Mouse (Mus musculus) kidney, embryonic 15.5 days (tissue): Measurements from ENCODE around the gene Adamtsl5. TPM values are rescaled to one million over a fixed set of nuclear protein-coding genes. Genes with fewer than 3 reads are reported as not detected.

Experiments
- ATAC-seq: fragments of 200-750 bp; cut with Nextera tagmentation; replicated peaks from 2 replicates; pipeline ENCODE4 v1.8.0; 2017; ENCODE audit warnings: moderate TSS enrichment; ENCODE audit not compliant: low FRiP score
- H3K27ac ChIP-seq: fragments of 300-500 bp; sonication (generic); 2 replicates; pipeline ENCODE4 v1.5.1; 2015; ENCODE audit warnings: mild to moderate bottlenecking, inconsistent platforms
- H3K27me3 ChIP-seq: fragments of 300-500 bp; sonication (generic); 2 replicates; pipeline ENCODE4 v1.6.1; 2015; ENCODE audit warnings: inconsistent platforms
- H3K36me3 ChIP-seq: fragments of 300-500 bp; sonication (generic); 2 replicates; pipeline ENCODE4 v1.6.1; 2015; ENCODE audit warnings: inconsistent platforms
- H3K4me1 ChIP-seq: fragments of 300-500 bp; sonication (generic); 2 replicates; pipeline ENCODE4 v1.6.1; 2015; ENCODE audit warnings: inconsistent platforms
- H3K4me2 ChIP-seq: fragments of 300-500 bp; sonication (generic); 2 replicates; pipeline ENCODE4 v1.6.1; 2015; ENCODE audit warnings: moderate library complexity, mild to moderate bottlenecking, inconsistent platforms
- H3K4me3 ChIP-seq: fragments of 300-500 bp; sonication (generic); replicated peaks from 2 replicates; pipeline ENCODE4 v1.5.1; 2015; ENCODE audit warnings: mild to moderate bottlenecking, inconsistent platforms
- H3K9ac ChIP-seq: fragments of 300-500 bp; sonication (generic); 2 replicates; pipeline ENCODE4 v1.6.1; 2015; ENCODE audit warnings: mild to moderate bottlenecking, inconsistent platforms
- H3K9me3 ChIP-seq: fragments of 300-500 bp; sonication (generic); replicated peaks from 2 replicates; pipeline ENCODE4 v1.6.1; 2016; ENCODE audit warnings: inconsistent platforms
- WGBS: fragments of 180-500 bp; shearing (Covaris S2); methylation state at CpG from one replicate; pipeline ENCODE4 v1.1.7; 2015; ENCODE audit warnings: mixed read lengths; 5-methylcytosine and 5-hydroxymethylcytosine counted together
- polyA plus RNA-seq: library from polyadenylated mRNA; unstranded; fragments of >200 nt; fragmentation: Nextera tagmentation; extraction: Ambion mirVana; gene quantifications from 2 replicates; pipeline ENCODE4 v1.2.1, GENCODE M21; 2015

Gene Adamtsl5
- polyA plus RNA-seq, 1 experiment from 2014 or later = 5.2 TPM

DNA sequence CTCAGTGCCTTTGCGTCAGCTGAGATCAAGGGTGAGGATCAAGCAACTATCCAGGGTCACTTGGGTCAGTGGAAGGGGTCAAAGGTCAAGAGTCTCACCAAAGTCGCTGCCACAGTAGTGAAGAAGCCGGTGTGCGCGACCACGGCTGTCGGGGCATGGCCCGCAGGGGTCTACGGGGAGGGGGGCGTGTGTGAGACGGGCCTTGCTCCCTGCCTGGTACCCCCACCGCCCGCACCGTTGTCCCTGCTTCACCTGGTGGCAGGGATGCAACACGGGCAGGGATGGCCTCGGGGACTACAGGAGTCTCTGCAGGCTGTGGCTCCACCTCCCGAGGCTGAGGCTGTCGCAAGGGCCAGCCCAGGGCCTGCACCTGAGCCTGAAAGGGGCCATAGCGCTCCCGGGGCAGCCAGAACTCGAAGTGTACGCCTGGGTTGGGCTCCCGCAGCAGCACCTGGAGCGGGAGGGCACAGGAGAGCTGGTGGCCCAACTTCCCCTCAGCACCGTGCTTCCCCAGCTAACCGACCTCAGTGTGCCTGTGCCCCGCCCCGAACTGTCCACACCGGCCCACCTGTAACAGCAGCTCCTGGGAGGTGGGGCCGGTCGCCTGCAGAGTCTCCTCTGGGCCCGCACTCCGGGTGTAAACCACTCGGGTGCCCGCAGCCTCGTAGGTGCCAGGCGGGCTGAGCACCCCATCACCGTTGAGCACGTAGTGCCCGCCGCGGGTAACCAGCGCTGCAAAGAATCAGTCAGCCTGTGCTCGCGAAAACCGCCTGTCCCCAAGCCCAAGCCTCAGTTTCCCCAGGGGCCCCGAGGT is 6.5 kb downstream of the Adamtsl5 start:
- Histone ChIP-seq H3K9me3 (no peaks in the 10 kb centered on the region), H3K4me1 (peaks cover 52% of the 10 kb centered on the region), H3K4me3 (peak overlapping the region; percentile 37), H3K9ac (no peak overlapping the region), H3K27me3 (peaks cover 74% of the 10 kb centered on the region), H3K27ac (no peak overlapping the region), H3K36me3 (no peaks in the 10 kb centered on the region), H3K4me2 (peak overlapping the region; percentile 63)
- WGBS = 4% methylated on average over 47 of the region's 47 CpGs
- no peak for ATAC-seq

DNA sequence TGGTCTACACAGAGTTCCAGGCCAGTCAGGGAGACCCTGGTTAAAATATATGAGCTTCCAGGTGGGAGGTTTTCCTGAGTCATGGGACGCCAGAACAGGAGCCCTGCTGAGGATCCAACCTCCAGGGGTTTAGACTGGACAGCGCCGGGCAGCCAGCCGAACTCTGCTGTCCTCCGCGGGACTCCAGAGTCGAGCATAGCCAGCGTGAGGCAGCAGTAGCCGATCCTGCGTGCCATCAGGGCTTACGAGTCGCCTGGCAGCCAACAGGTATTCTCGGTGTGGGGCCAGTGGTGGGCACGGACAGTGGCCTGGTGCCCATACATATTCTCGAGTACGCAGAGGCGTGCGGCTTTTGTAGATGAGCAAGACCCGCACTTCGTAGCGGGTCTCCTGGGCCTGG is 7.2 kb downstream of the Adamtsl5 start:
- H3K4me1 ChIP-seq = peaks cover 52% of the 10 kb centered on the region
- 15% methylated on average over 21 of the region's 21 CpGs for WGBS
- H3K9me3 ChIP-seq = no peaks in the 10 kb centered on the region
- no peak for ATAC-seq
- H3K27me3 ChIP-seq = peaks cover 67% of the 10 kb centered on the region
- no peaks in the 10 kb centered on the region for H3K36me3 ChIP-seq
- H3K4me2 ChIP-seq = no peak overlapping the region
- H3K9ac ChIP-seq = no peak overlapping the region
- no peak overlapping the region for H3K4me3 ChIP-seq
- no peak overlapping the region for H3K27ac ChIP-seq

DNA sequence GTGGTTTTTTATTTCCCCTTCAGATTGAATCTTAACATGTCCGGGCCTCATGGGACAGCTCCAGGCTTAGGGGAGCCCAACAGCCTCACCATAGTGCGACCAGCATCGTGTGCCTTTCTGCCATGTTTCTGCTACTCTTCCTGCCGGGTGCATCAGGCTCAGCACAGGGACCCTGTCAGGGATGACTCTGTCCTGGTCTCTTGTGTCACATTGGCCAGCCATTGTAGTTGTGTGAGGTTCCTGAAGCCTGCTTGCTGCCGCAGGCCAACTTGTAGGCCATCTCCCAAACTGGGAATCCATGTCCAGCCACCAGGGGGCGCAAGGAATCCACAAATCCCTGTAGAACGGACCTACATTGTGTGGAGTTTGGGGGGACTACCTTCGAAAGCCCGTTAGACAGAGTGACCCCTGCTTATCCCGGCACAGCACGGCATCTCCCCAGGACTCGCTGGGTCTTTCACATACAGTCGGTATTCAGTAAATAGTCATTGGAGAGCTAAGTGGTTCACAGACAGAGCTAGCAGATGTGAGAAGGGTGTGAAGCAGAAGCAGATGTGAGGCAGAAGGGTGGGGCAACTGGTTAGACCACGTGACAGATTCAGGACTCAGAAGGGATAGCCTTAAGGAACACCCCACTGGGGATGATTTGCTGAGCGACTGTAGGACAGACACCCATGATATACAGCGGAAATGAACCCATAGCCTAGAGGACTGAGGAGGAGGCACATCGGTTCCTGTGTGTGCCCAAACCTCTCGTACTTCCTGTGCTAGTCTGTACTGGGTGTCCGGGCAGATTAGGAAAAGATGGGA is 8.1 kb downstream of the Adamtsl5 start:
- Histone ChIP-seq H3K4me3 (peak overlapping the region; percentile 10), H3K4me2 (peak overlapping the region; percentile 25; the same call in 1 of the 2 replicates), H3K9me3 (no peaks in the 10 kb centered on the region), H3K4me1 (peaks cover 48% of the 10 kb centered on the region), H3K27me3 (peaks cover 58% of the 10 kb centered on the region), H3K9ac (no peak overlapping the region), H3K36me3 (no peaks in the 10 kb centered on the region), H3K27ac (no peak overlapping the region)
- ATAC-seq = no peak
- 20% methylated on average over 19 of the region's 19 CpGs for WGBS

GRCm38 (mm10) chr10:80336263-80336662 is 11.9 kb downstream of the Adamtsl5 start:
- no peaks in the 10 kb centered on the region for H3K36me3 ChIP-seq
- peaks cover 35% of the 10 kb centered on the region for H3K27me3 ChIP-seq
- no peak for ATAC-seq
- no peaks in the 10 kb centered on the region for H3K9me3 ChIP-seq
- H3K4me1 ChIP-seq = peaks cover 10% of the 10 kb centered on the region
- H3K9ac ChIP-seq = no peak overlapping the region
- H3K4me2 ChIP-seq = no peak overlapping the region
- no peak overlapping the region for H3K27ac ChIP-seq
- WGBS = 83% methylated on average over 12 of the region's 12 CpGs
- no peak overlapping the region for H3K4me3 ChIP-seq

DNA sequence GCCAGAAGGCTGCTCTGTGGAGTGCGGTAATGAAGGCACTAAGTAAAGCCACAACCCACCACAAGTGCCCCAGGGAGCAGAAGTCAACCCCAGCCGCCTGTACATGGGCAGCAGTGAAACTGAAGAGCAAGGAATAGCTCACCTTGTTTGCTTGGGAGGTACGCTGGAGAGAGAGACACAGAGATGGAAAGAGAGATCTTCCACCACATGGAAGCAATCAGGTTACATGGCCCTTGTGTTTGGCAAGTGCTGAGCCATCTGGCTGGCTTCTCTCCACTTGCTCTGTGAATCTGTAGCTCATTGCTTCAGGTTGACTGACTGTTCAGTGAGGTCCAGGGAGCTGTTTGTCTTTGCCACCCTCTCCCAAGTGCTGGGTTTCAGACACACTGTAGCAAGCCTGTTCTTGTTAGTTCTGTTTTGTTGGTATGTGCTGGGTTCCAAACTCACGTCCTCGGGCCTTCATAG is 15.7 kb downstream of the Adamtsl5 start:
- Histone ChIP-seq H3K27me3 (peaks cover 24% of the 10 kb centered on the region), H3K4me1 (peaks cover 26% of the 10 kb centered on the region), H3K27ac (no peak overlapping the region), H3K4me3 (no peak overlapping the region), H3K36me3 (no peaks in the 10 kb centered on the region), H3K9ac (no peak overlapping the region), H3K4me2 (no peak overlapping the region), H3K9me3 (no peaks in the 10 kb centered on the region)
- no peak for ATAC-seq
- WGBS = 82% methylated on average over 5 of the region's 5 CpGs

DNA sequence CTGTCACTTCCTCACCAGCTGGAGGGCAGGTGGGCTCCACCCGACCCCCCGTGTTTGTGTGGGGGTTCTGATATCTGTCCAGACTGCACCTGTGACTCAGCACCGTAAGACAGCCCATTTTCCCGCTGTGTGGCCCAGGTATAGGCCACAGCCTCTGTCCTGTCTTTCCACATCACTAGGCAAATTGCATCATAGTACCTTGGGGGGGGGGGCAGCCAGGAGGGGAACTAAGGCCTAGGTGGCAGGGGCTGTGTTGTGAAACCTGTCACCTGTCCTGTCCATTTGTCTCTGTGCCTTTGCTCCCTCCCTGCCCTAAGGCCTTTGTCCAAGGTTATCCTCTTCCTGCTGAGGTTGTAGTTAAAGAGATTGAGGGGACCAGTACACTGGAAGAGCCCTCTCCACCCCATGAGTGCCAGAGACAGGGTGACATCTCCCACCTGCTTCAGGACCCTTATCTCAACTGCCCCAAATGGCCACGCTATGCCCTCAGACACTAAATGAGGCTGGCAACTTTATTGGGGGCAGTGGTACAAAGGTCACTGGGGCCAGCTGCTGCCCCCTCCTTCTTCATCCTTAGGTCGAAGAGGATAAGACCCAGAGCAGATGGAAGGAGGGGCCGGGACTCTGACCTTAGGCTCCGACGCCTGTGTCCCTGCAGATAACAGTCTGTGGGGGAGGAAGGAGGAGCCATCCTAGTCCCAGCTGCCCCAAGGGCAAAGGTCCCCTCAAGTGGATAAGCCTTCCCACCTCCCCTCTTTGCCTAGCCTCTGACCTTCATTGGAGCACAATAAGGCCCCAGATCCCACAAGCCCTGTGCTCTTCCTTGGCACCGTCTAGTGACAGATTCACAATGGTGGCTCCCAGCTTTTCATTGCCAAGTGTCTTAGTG is 16.3 kb downstream of the Adamtsl5 start:
- Histone ChIP-seq H3K9ac (no peak overlapping the region), H3K4me3 (no peak overlapping the region), H3K4me1 (peaks cover 26% of the 10 kb centered on the region), H3K36me3 (no peaks in the 10 kb centered on the region), H3K9me3 (no peaks in the 10 kb centered on the region), H3K27me3 (peaks cover 24% of the 10 kb centered on the region), H3K4me2 (no peak overlapping the region), H3K27ac (no peak overlapping the region)
- no peak for ATAC-seq
- 58% methylated on average over 10 of the region's 10 CpGs for WGBS

- H3K27ac ChIP-seq = no peak overlapping the region
- no peaks in the 10 kb centered on the region for H3K36me3 ChIP-seq
- peak overlapping the region; percentile 54; the same call in 1 of the 2 replicates for H3K4me3 ChIP-seq
- H3K9me3 ChIP-seq = no peaks in the 10 kb centered on the region
- WGBS = 73% methylated on average over 2 of the region's 2 CpGs
- ATAC-seq = no peak
- H3K4me1 ChIP-seq = peaks cover 26% of the 10 kb centered on the region
- no peak overlapping the region; the same call in 1 of the 2 replicates for H3K9ac ChIP-seq
- peak overlapping the region; percentile 89 for H3K4me2 ChIP-seq
- peaks cover 24% of the 10 kb centered on the region for H3K27me3 ChIP-seq
Measured at GRCm38 (mm10) chr10:80330888-80331287, 17.3 kb downstream of the Adamtsl5 start.

DNA sequence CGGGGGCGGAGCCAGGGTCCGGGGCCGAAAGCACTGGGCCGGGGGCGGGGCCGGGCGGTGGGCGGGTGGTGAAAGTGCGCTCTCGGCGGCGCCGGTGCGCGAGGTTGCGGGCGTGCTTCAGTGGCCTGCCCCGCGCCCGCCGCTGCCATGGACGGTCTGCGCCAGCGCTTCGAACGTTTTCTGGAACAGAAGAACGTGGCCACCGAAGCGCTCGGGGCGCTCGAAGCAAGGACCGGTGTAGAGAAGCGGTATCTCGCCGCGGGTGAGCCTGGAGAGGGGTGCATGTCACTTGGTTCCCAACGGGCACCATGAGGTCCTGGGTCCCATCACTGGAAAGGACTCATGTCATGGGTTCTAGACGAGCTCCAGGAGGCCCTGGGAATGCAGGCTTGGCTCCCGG is 18.1 kb downstream of the Adamtsl5 start:
- no peak for ATAC-seq
- Histone ChIP-seq H3K27ac (no peak overlapping the region), H3K4me2 (peak overlapping the region; percentile 89), H3K9me3 (no peaks in the 10 kb centered on the region), H3K4me1 (peaks cover 28% of the 10 kb centered on the region), H3K27me3 (peaks cover 24% of the 10 kb centered on the region), H3K36me3 (no peaks in the 10 kb centered on the region), H3K9ac (peak overlapping the region; percentile 47), H3K4me3 (peak overlapping the region; percentile 54)
- WGBS = 1% methylated on average over 41 of the region's 41 CpGs

DNA sequence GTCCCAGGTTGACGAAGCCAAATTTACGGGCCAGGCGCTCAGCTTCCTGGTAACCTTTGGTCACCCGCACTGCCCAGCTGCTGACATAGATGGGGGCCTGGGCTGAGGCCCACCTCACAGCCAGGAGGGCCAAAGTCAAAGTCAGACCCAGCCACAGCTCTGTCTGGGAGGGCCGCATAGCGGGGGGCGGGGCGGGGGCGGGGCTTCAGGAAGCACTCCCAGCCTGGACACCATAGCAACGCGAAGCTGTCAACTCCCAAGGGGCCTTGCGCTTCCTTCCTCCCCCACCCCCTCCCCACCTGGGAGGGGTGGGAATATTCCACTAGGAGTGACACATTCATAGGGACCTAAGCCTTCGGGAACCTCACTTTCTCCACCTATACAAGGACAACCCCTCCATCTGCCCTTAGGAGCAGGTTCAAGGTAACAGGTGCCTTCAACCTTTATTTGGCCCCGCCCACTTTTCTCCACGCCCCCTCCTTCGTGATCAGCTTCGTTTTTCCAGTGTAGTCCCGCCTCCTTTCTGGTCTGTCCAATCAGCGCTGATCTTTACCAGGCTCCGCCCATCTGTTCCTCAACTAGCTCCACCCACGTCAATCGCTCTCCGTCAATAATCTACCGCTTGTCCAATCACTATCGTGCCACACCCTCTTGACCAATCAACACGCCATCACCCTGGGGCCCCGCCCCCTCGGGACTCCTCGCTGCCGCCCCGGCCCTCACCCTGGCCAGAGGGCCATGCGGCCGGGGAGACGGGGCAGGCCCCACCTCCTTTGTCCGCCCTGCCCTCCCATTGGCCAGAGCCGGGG is 18.7 kb downstream of the Adamtsl5 start, which contains the start of the genes Pcsk4 and Reep6:
Pcsk4 (minus strand) TSS at position 226 of the 809 bp plus-strand sequence.
Reep6 (plus strand) TSS at position 681 of the 809 bp plus-strand sequence.
- Histone ChIP-seq H3K36me3 (no peaks in the 10 kb centered on the region), H3K4me3 (peak within 1 kb of the TSS; percentile 54), H3K27me3 (peaks cover 24% of the 10 kb centered on the region), H3K4me1 (peaks cover 31% of the 10 kb centered on the region), H3K4me2 (peak within 1 kb of the TSS; percentile 89), H3K27ac (peak within 1 kb of the TSS; percentile 29), H3K9me3 (no peaks in the 10 kb centered on the region), H3K9ac (peak within 1 kb of the TSS; percentile 47)
- 4% methylated on average over 36 of the region's 36 CpGs for WGBS
- ATAC-seq = peak; percentile 95

- Histone ChIP-seq H3K4me1 (peaks cover 52% of the 10 kb centered on the region), H3K27ac (no peak overlapping the region), H3K9me3 (no peaks in the 10 kb centered on the region), H3K4me2 (no peak overlapping the region), H3K27me3 (no peaks in the 10 kb centered on the region), H3K9ac (no peak overlapping the region), H3K36me3 (no peaks in the 10 kb centered on the region), H3K4me3 (no peak overlapping the region)
- ATAC-seq = no peak
- 81% methylated on average over 21 of the region's 21 CpGs for WGBS
Measured at GRCm38 (mm10) chr10:80325045-80325444, 23.2 kb downstream of the Adamtsl5 start.
